Mouse (Mus musculus) stomach, embryonic 15.5 days (tissue): ENCODE results near the gene Ephb2. TPM values are rescaled to one million over a fixed set of nuclear protein-coding genes. Genes with fewer than 3 reads are reported as not detected.

Experiments
- ATAC-seq: fragments of 200-750 bp; cut with Nextera tagmentation; 2 replicates; pipeline ENCODE4 v1.8.0; 2017; ENCODE audit warnings: low read depth, moderate number of reproducible peaks, moderate TSS enrichment; ENCODE audit not compliant: insufficient read depth, low FRiP score
- H3K27ac ChIP-seq: fragments of 300-500 bp; sonication (generic); 2 replicates; pipeline ENCODE4 v1.5.1; 2015; ENCODE audit warnings: mild to moderate bottlenecking, inconsistent platforms
- H3K27me3 ChIP-seq: fragments of 300-500 bp; sonication (generic); replicated peaks from 2 replicates; pipeline ENCODE4 v1.6.1; 2015; ENCODE audit warnings: inconsistent platforms
- H3K36me3 ChIP-seq: fragments of 300-500 bp; sonication (generic); 2 replicates; pipeline ENCODE4 v1.6.1; 2015; ENCODE audit warnings: inconsistent platforms
- H3K4me1 ChIP-seq: fragments of 300-500 bp; sonication (generic); 2 replicates; pipeline ENCODE4 v1.6.1; 2015; ENCODE audit warnings: inconsistent platforms
- H3K4me2 ChIP-seq: fragments of 300-500 bp; sonication (generic); 2 replicates; pipeline ENCODE4 v1.6.1; 2015; ENCODE audit warnings: mild to moderate bottlenecking, inconsistent platforms
- H3K4me3 ChIP-seq: fragments of 300-500 bp; sonication (generic); replicated peaks from 2 replicates; pipeline ENCODE4 v1.5.1; 2015; ENCODE audit warnings: inconsistent platforms
- H3K9ac ChIP-seq: fragments of 300-500 bp; sonication (generic); 2 replicates; pipeline ENCODE4 v1.6.1; 2015; ENCODE audit warnings: inconsistent platforms
- H3K9me3 ChIP-seq: fragments of 300-500 bp; sonication (generic); 2 replicates; pipeline ENCODE4 v1.6.1; 2016; ENCODE audit warnings: inconsistent platforms
- WGBS: fragments of 180-500 bp; shearing (Covaris S2); methylation state at CpG from one replicate; pipeline ENCODE4 v1.1.7; 2015; 5-methylcytosine and 5-hydroxymethylcytosine counted together
- polyA plus RNA-seq: library from polyadenylated mRNA; unstranded; fragments of >200 nt; fragmentation: Nextera tagmentation; extraction: Ambion mirVana; gene quantifications from 2 replicates; pipeline ENCODE4 v1.2.1, GENCODE M21; 2015

Gene Ephb2
- polyA plus RNA-seq, 1 experiment from 2014 or later: 8.6 TPM

- H3K4me3 ChIP-seq: no peak overlapping the region
- no peaks in the 10 kb centered on the region for H3K27me3 ChIP-seq
- no peak overlapping the region for H3K9ac ChIP-seq
- no peak overlapping the region for H3K4me2 ChIP-seq
- H3K9me3 ChIP-seq: no peaks in the 10 kb centered on the region
- ATAC-seq: no peak
- 86% methylated on average over 11 of the region's 11 CpGs for WGBS
- peaks cover 10% of the 10 kb centered on the region for H3K4me1 ChIP-seq
- no peaks in the 10 kb centered on the region for H3K36me3 ChIP-seq
- no peak overlapping the region for H3K27ac ChIP-seq
Observed at GRCm38 (mm10) chr4:136793320-136793719, 42.5 kb downstream of the Ephb2 start.

GRCm38 (mm10) chr4:136789821-136790220 lies 46.0 kb downstream of the Ephb2 start:
- no peak overlapping the region for H3K4me2 ChIP-seq
- 54% methylated on average over 6 of the region's 6 CpGs for WGBS
- no peaks in the 10 kb centered on the region for H3K27me3 ChIP-seq
- no peaks in the 10 kb centered on the region for H3K4me1 ChIP-seq
- no peak for ATAC-seq
- H3K9ac ChIP-seq: no peak overlapping the region
- no peak overlapping the region for H3K4me3 ChIP-seq
- H3K36me3 ChIP-seq: no peaks in the 10 kb centered on the region
- no peaks in the 10 kb centered on the region for H3K9me3 ChIP-seq
- no peak overlapping the region for H3K27ac ChIP-seq

- H3K36me3 ChIP-seq: no peaks in the 10 kb centered on the region
- no peaks in the 10 kb centered on the region for H3K27me3 ChIP-seq
- peaks cover 13% of the 10 kb centered on the region for H3K4me1 ChIP-seq
- no peak overlapping the region for H3K27ac ChIP-seq
- no peak overlapping the region for H3K4me3 ChIP-seq
- no peak for ATAC-seq
- 69% methylated on average over 4 of the region's 4 CpGs for WGBS
- no peak overlapping the region for H3K9ac ChIP-seq
- no peak overlapping the region for H3K4me2 ChIP-seq
- no peaks in the 10 kb centered on the region for H3K9me3 ChIP-seq
Observed at GRCm38 (mm10) chr4:136787357-136787756, 48.4 kb downstream of the Ephb2 start.

- Histone ChIP-seq H3K27me3 (no peaks in the 10 kb centered on the region), H3K4me2 (no peak overlapping the region), H3K4me1 (peaks cover 18% of the 10 kb centered on the region), H3K4me3 (no peak overlapping the region), H3K36me3 (no peaks in the 10 kb centered on the region), H3K27ac (no peak overlapping the region), H3K9ac (no peak overlapping the region), H3K9me3 (no peaks in the 10 kb centered on the region)
- 57% methylated on average over 26 of the region's 26 CpGs for WGBS
- ATAC-seq: no peak
Observed at GRCm38 (mm10) chr4:136786453-136787276, 49.1 kb downstream of the Ephb2 start.

DNA sequence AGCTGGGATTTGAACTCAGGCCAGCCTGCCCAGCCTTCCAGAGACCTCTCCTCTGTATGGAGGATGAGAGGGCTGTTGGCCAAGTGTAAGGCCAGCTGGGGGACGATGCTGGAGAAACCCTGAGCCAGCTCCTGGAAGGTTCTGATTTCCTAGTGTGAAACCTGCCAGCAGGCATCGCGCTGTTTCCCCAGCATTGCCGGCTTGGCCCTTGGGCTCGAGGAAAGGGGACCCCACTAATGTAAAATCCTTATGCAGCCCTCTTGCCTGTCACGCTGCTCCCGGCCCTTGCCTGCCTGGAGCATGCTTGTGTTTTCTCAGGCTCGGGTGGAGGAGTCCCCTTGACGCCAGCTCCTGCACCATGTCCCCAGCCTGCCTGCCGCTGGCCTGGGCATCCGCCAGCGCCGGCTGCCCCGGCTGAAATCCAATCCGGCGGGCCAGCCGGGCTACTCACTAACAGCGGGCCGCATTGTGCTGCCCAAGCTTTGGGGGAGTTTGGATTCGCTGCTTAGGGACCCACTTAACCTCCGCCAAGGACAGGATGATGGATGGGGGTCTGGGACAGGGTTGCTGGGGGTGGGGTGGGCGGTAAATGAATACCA lies 52.1 kb downstream of the Ephb2 start:
- H3K27ac ChIP-seq: 0 out of 2 replicates have a peak overlapping the region, but pooled peaks have one; percentile 14
- no peaks in the 10 kb centered on the region for H3K27me3 ChIP-seq
- peaks cover 42% of the 10 kb centered on the region for H3K4me1 ChIP-seq
- WGBS: 30% methylated on average over 22 of the region's 22 CpGs
- ATAC-seq: no peak
- no peak overlapping the region for H3K4me3 ChIP-seq
- H3K36me3 ChIP-seq: no peaks in the 10 kb centered on the region
- no peak overlapping the region for H3K4me2 ChIP-seq
- no peaks in the 10 kb centered on the region for H3K9me3 ChIP-seq
- no peak overlapping the region for H3K9ac ChIP-seq

GRCm38 (mm10) chr4:136782579-136782925 lies 53.2 kb downstream of the Ephb2 start:
- Histone ChIP-seq H3K4me2 (no peak overlapping the region), H3K4me1 (peaks cover 42% of the 10 kb centered on the region), H3K36me3 (no peaks in the 10 kb centered on the region), H3K9ac (no peak overlapping the region), H3K4me3 (no peak overlapping the region), H3K9me3 (no peaks in the 10 kb centered on the region), H3K27me3 (no peaks in the 10 kb centered on the region), H3K27ac (no peak overlapping the region; the same call in 1 of the 2 replicates)
- ATAC-seq: no peak
- 85% methylated on average over 1 of the region's 1 CpGs for WGBS

GRCm38 (mm10) chr4:136781868-136782578 lies 53.8 kb downstream of the Ephb2 start:
- Histone ChIP-seq H3K4me2 (no peak overlapping the region), H3K27me3 (no peaks in the 10 kb centered on the region), H3K36me3 (no peaks in the 10 kb centered on the region), H3K4me1 (peaks cover 46% of the 10 kb centered on the region), H3K4me3 (no peak overlapping the region), H3K27ac (peak overlapping the region; percentile 17), H3K9ac (no peak overlapping the region), H3K9me3 (no peaks in the 10 kb centered on the region)
- 69% methylated on average over 13 of the region's 13 CpGs for WGBS
- no peak for ATAC-seq

GRCm38 (mm10) chr4:136780201-136780895 lies 55.4 kb downstream of the Ephb2 start:
- H3K9ac ChIP-seq: no peak overlapping the region
- peak overlapping the region; percentile 75 for H3K27ac ChIP-seq
- H3K4me2 ChIP-seq: peak overlapping the region; percentile 11; the same call in 1 of the 2 replicates
- H3K27me3 ChIP-seq: no peaks in the 10 kb centered on the region
- 62% methylated on average over 20 of the region's 20 CpGs for WGBS
- no peaks in the 10 kb centered on the region for H3K9me3 ChIP-seq
- no peak for ATAC-seq
- H3K36me3 ChIP-seq: no peaks in the 10 kb centered on the region
- no peak overlapping the region for H3K4me3 ChIP-seq
- H3K4me1 ChIP-seq: peaks cover 58% of the 10 kb centered on the region

DNA sequence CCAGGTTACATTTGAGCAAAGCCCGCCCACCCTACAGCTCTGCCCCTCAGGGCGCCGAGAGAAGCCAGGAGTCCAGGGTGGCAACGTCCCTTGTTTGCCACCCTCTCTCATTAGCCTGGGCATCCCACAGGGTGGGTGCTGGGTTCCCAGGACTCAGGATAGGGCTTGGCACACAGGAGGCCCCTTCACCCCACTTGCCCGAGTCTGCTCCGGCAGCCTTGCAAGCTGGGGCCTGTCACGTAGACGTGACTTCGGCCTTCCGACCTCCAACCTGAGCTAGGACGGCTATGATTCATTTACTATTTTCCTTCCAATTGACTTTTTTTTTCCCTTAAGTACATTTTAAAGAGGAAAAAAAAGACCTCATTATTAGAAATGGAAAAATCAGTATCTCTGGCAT lies 56.6 kb downstream of the Ephb2 start:
- Histone ChIP-seq H3K27me3 (no peaks in the 10 kb centered on the region), H3K9me3 (no peaks in the 10 kb centered on the region), H3K36me3 (no peaks in the 10 kb centered on the region), H3K27ac (peak overlapping the region; percentile 75; the same call in 1 of the 2 replicates), H3K4me2 (no peak overlapping the region), H3K4me3 (no peak overlapping the region), H3K9ac (no peak overlapping the region), H3K4me1 (peaks cover 58% of the 10 kb centered on the region)
- no peak for ATAC-seq
- 72% methylated on average over 11 of the region's 11 CpGs for WGBS

- Histone ChIP-seq H3K36me3 (no peaks in the 10 kb centered on the region), H3K27me3 (no peaks in the 10 kb centered on the region), H3K4me3 (no peak overlapping the region), H3K4me1 (peaks cover 38% of the 10 kb centered on the region), H3K4me2 (no peak overlapping the region), H3K9ac (no peak overlapping the region), H3K27ac (peak overlapping the region; percentile 28; the same call in 1 of the 2 replicates), H3K9me3 (no peaks in the 10 kb centered on the region)
- 12% methylated on average over 9 of the region's 9 CpGs for WGBS
- no peak for ATAC-seq
Observed at GRCm38 (mm10) chr4:136776471-136776892, 59.3 kb downstream of the Ephb2 start.

GRCm38 (mm10) chr4:136775903-136776302 lies 59.9 kb downstream of the Ephb2 start:
- 82% methylated on average over 2 of the region's 2 CpGs for WGBS
- H3K4me3 ChIP-seq: no peak overlapping the region
- H3K27me3 ChIP-seq: no peaks in the 10 kb centered on the region
- 0 out of 2 replicates have a peak, but pooled peaks cover under 1% of the 10 kb centered on the region for H3K36me3 ChIP-seq
- H3K9me3 ChIP-seq: no peaks in the 10 kb centered on the region
- peaks cover 33% of the 10 kb centered on the region for H3K4me1 ChIP-seq
- H3K27ac ChIP-seq: no peak overlapping the region
- H3K9ac ChIP-seq: no peak overlapping the region
- no peak overlapping the region for H3K4me2 ChIP-seq
- no peak for ATAC-seq
